Mouse (Mus musculus) neural tube, embryonic 12.5 days (tissue): ENCODE measurements around the gene Lman2. TPM values are rescaled to one million over a fixed set of nuclear protein-coding genes. Genes with fewer than 3 reads are reported as not detected.

Experiments used
- ATAC-seq: fragments of 200-750 bp; cut with Nextera tagmentation; 2 replicates; pipeline ENCODE4 v1.8.0; 2017; ENCODE audit warnings: low read depth, mild to moderate bottlenecking, moderate TSS enrichment, moderate library complexity; ENCODE audit not compliant: low FRiP score
- H3K27ac ChIP-seq: fragments of 300-500 bp; sonication (generic); 2 replicates; pipeline ENCODE4 v1.5.1; 2016
- H3K27me3 ChIP-seq: fragments of 300-500 bp; sonication (generic); replicated peaks from 2 replicates; pipeline ENCODE4 v1.6.1; 2016; ENCODE audit warnings: mild to moderate bottlenecking
- H3K36me3 ChIP-seq: fragments of 300-500 bp; sonication (generic); 2 replicates; pipeline ENCODE4 v1.6.1; 2016; ENCODE audit warnings: mild to moderate bottlenecking
- H3K4me1 ChIP-seq: fragments of 300-500 bp; sonication (generic); 2 replicates; pipeline ENCODE4 v1.6.1; 2016
- H3K4me2 ChIP-seq: fragments of 300-500 bp; sonication (generic); replicated peaks from 2 replicates; pipeline ENCODE4 v1.6.1; 2016; ENCODE audit warnings: mild to moderate bottlenecking
- H3K4me3 ChIP-seq: fragments of 300-500 bp; sonication (generic); 2 replicates; pipeline ENCODE4 v1.5.1; 2016
- H3K9ac ChIP-seq: fragments of 300-500 bp; sonication (generic); 2 replicates; pipeline ENCODE4 v1.6.1; 2016; ENCODE audit warnings: mild to moderate bottlenecking
- H3K9me3 ChIP-seq: fragments of 300-500 bp; sonication (generic); 2 replicates; pipeline ENCODE4 v1.6.1; 2016; ENCODE audit warnings: mild to moderate bottlenecking
- whole genome bisulfite sequencing: fragments of 180-500 bp; shearing (Covaris S2); methylation state at CpG from one replicate; pipeline ENCODE4 v1.1.7; 2016; 5-methylcytosine and 5-hydroxymethylcytosine counted together
- polyA plus RNA-seq: library from polyadenylated mRNA; unstranded; fragments of >200 nt; fragmentation: Nextera tagmentation; extraction: Ambion mirVana; gene quantifications from 2 replicates; pipeline ENCODE4 v1.2.1, GENCODE M21; 2016

The Lman2 gene
- polyA plus RNA-seq, 1 experiment from 2014 or later, result 82.0 TPM

- H3K4me2 ChIP-seq, result peak within 1 kb of the TSS; percentile 93
- peak; percentile 86 for ATAC-seq
- no peaks in the 10 kb centered on the region for H3K9me3 ChIP-seq
- peak within 1 kb of the TSS; percentile 75 for H3K27ac ChIP-seq
- no peaks in the 10 kb centered on the region for H3K27me3 ChIP-seq
- 1% methylated on average over 80 of the region's 82 CpGs for WGBS
- H3K9ac ChIP-seq, result peak within 1 kb of the TSS; percentile 73
- H3K36me3 ChIP-seq, result peaks cover 14% of the 10 kb centered on the region
- peaks cover 33% of the 10 kb centered on the region for H3K4me1 ChIP-seq
- peak within 1 kb of the TSS; percentile 70 for H3K4me3 ChIP-seq
Measured at GRCm38 (mm10) chr13:55329683-55330566, 32.7 kb downstream of the Lman2 start, which contains the start of gene Mxd3. Mxd3 (minus strand) TSS chr13:55329823.

- Histone ChIP-seq H3K4me3 (peak overlapping the region; percentile 70), H3K27me3 (no peaks in the 10 kb centered on the region), H3K9ac (peak overlapping the region; percentile 73), H3K4me1 (peaks cover 35% of the 10 kb centered on the region), H3K36me3 (peaks cover 19% of the 10 kb centered on the region), H3K27ac (no peak overlapping the region), H3K4me2 (peak overlapping the region; percentile 93), H3K9me3 (no peaks in the 10 kb centered on the region)
- WGBS, result under 1% methylated on average over 29 of the region's 29 CpGs
- peak; percentile 18; the same call in 1 of the 2 replicates for ATAC-seq
Measured at GRCm38 (mm10) chr13:55329109-55329682, 33.4 kb downstream of the Lman2 start.

- Histone ChIP-seq H3K4me2 (peak overlapping the region; percentile 93), H3K4me1 (peaks cover 41% of the 10 kb centered on the region), H3K4me3 (peak overlapping the region; percentile 70), H3K9ac (peak overlapping the region; percentile 73), H3K36me3 (peaks cover 25% of the 10 kb centered on the region), H3K27ac (no peak overlapping the region), H3K27me3 (no peaks in the 10 kb centered on the region), H3K9me3 (no peaks in the 10 kb centered on the region)
- no peak for ATAC-seq
- 81% methylated on average over 4 of the region's 4 CpGs for WGBS
Measured at GRCm38 (mm10) chr13:55328641-55329040, 33.9 kb downstream of the Lman2 start.

GRCm38 (mm10) chr13:55328171-55328570, 34.4 kb downstream of the Lman2 start:
- peaks cover 45% of the 10 kb centered on the region for H3K4me1 ChIP-seq

GRCm38 (mm10) chr13:55327633-55328032, 35.0 kb downstream of the Lman2 start:
- H3K27ac ChIP-seq, result no peak overlapping the region
- H3K4me1 ChIP-seq, result peaks cover 51% of the 10 kb centered on the region
- no peak overlapping the region for H3K9ac ChIP-seq
- no peaks in the 10 kb centered on the region for H3K9me3 ChIP-seq
- WGBS, result 42% methylated on average over 6 of the region's 8 CpGs
- H3K4me3 ChIP-seq, result 0 out of 2 replicates have a peak overlapping the region, but pooled peaks have one; percentile 70
- peaks cover 30% of the 10 kb centered on the region for H3K36me3 ChIP-seq
- no peaks in the 10 kb centered on the region for H3K27me3 ChIP-seq
- no peak for ATAC-seq
- peak overlapping the region; percentile 93 for H3K4me2 ChIP-seq

More at GRCm38 (mm10) chr13:55328171-55328570, 34.4 kb downstream of the Lman2 start:
- Histone ChIP-seq H3K36me3 (peaks cover 29% of the 10 kb centered on the region), H3K4me2 (peak overlapping the region; percentile 93), H3K27me3 (no peaks in the 10 kb centered on the region), H3K27ac (no peak overlapping the region), H3K9me3 (no peaks in the 10 kb centered on the region), H3K9ac (peak overlapping the region; percentile 73; the same call in 1 of the 2 replicates), H3K4me3 (peak overlapping the region; percentile 70)
- no peak for ATAC-seq
- 82% methylated on average over 6 of the region's 6 CpGs for WGBS

GRCm38 (mm10) chr13:55327169-55327568, 35.4 kb downstream of the Lman2 start:
- H3K9me3 ChIP-seq, result no peaks in the 10 kb centered on the region
- H3K9ac ChIP-seq, result no peak overlapping the region
- no peaks in the 10 kb centered on the region for H3K27me3 ChIP-seq
- H3K4me1 ChIP-seq, result peaks cover 54% of the 10 kb centered on the region
- H3K27ac ChIP-seq, result no peak overlapping the region
- ATAC-seq, result no peak
- no peak overlapping the region for H3K4me3 ChIP-seq
- H3K4me2 ChIP-seq, result peak overlapping the region; percentile 93; the same call in 1 of the 2 replicates
- 61% methylated on average over 4 of the region's 4 CpGs for WGBS
- peaks cover 30% of the 10 kb centered on the region for H3K36me3 ChIP-seq

GRCm38 (mm10) chr13:55325596-55325995, 37.0 kb downstream of the Lman2 start:
- no peak for ATAC-seq
- H3K4me1 ChIP-seq, result peaks cover 55% of the 10 kb centered on the region

GRCm38 (mm10) chr13:55322130-55322825, 40.3 kb downstream of the Lman2 start:
- H3K27me3 ChIP-seq, result no peaks in the 10 kb centered on the region
- no peaks in the 10 kb centered on the region for H3K9me3 ChIP-seq
- no peak for ATAC-seq
- H3K4me1 ChIP-seq, result peaks cover 40% of the 10 kb centered on the region
- peaks cover 63% of the 10 kb centered on the region for H3K36me3 ChIP-seq
- peak overlapping the region; percentile 95 for H3K9ac ChIP-seq
- peak overlapping the region; percentile 85 for H3K4me2 ChIP-seq
- 2% methylated on average over 31 of the region's 31 CpGs for WGBS
- H3K4me3 ChIP-seq, result peak overlapping the region; percentile 88
- 0 out of 2 replicates have a peak overlapping the region, but pooled peaks have one; percentile 10 for H3K27ac ChIP-seq

More at GRCm38 (mm10) chr13:55325596-55325995, 37.0 kb downstream of the Lman2 start:
- Histone ChIP-seq H3K27ac (no peak overlapping the region), H3K4me2 (no peak overlapping the region), H3K36me3 (peaks cover 31% of the 10 kb centered on the region), H3K9ac (no peak overlapping the region), H3K9me3 (no peaks in the 10 kb centered on the region), H3K4me3 (0 out of 2 replicates have a peak overlapping the region, but pooled peaks have one; percentile 7), H3K27me3 (no peaks in the 10 kb centered on the region)
- 77% methylated on average over 11 of the region's 11 CpGs for whole genome bisulfite sequencing

- peak; percentile 85 for ATAC-seq
- H3K27me3 ChIP-seq, result no peaks in the 10 kb centered on the region
- 0 out of 2 replicates have a peak within 1 kb of the TSS, but pooled peaks have one; percentile 10 for H3K27ac ChIP-seq
- H3K4me1 ChIP-seq, result peaks cover 37% of the 10 kb centered on the region
- peak within 1 kb of the TSS; percentile 88 for H3K4me3 ChIP-seq
- H3K4me2 ChIP-seq, result peak within 1 kb of the TSS; percentile 85
- peak within 1 kb of the TSS; percentile 95 for H3K9ac ChIP-seq
- no peaks in the 10 kb centered on the region for H3K9me3 ChIP-seq
- H3K36me3 ChIP-seq, result peaks cover 69% of the 10 kb centered on the region
- under 1% methylated on average over 73 of the region's 73 CpGs for WGBS
Measured at GRCm38 (mm10) chr13:55321434-55322129, 41.0 kb downstream of the Lman2 start, which contains the start of gene Rab24. Rab24 (minus strand) TSS chr13:55321946.

- Histone ChIP-seq H3K36me3 (peaks cover 69% of the 10 kb centered on the region), H3K9ac (peak within 1 kb of the TSS; percentile 95), H3K9me3 (no peaks in the 10 kb centered on the region), H3K4me3 (peak within 1 kb of the TSS; percentile 88), H3K27ac (no peak within 1 kb of the TSS), H3K4me2 (peak within 1 kb of the TSS; percentile 85), H3K4me1 (peaks cover 37% of the 10 kb centered on the region), H3K27me3 (no peaks in the 10 kb centered on the region)
- ATAC-seq, result no peak
- 90% methylated on average over 4 of the region's 4 CpGs for WGBS
Measured at GRCm38 (mm10) chr13:55319931-55320533, 42.6 kb downstream of the Lman2 start, which contains the start of gene Prelid1. Prelid1 (plus strand) TSS chr13:55320500.

- Histone ChIP-seq H3K4me1 (peaks cover 26% of the 10 kb centered on the region), H3K4me3 (no peak overlapping the region), H3K27me3 (no peaks in the 10 kb centered on the region), H3K9ac (no peak overlapping the region), H3K4me2 (no peak overlapping the region), H3K9me3 (no peaks in the 10 kb centered on the region), H3K36me3 (peaks cover 70% of the 10 kb centered on the region), H3K27ac (no peak overlapping the region)
- WGBS, result 86% methylated on average over 3 of the region's 3 CpGs
- no peak for ATAC-seq
Measured at GRCm38 (mm10) chr13:55318351-55318750, 44.2 kb downstream of the Lman2 start.
